Mouse (Mus musculus) ES-Bruce4 (cell line): ENCODE results near the gene Cd9. TPM values are rescaled to one million over a fixed set of nuclear protein-coding genes. Genes with fewer than 3 reads are reported as not detected.
A peak's percentile ranks its signal among the peaks of the same experiment; 100 is the strongest.

ENCODE experiments used
- H3K27ac ChIP-seq: 2 replicates; pipeline ENCODE4 v1.5.1; 2012; ENCODE audit warnings: low read length, inconsistent platforms; ENCODE audit not compliant: insufficient read depth
- H3K27me3 ChIP-seq: 2 replicates; pipeline ENCODE4 v1.6.1; 2012; ENCODE audit warnings: mild to moderate bottlenecking, low read length, inconsistent platforms; ENCODE audit not compliant: control insufficient read depth, poor library complexity, insufficient read depth, severe bottlenecking
- H3K36me3 ChIP-seq: 2 replicates; pipeline ENCODE4 v1.6.1; 2012; ENCODE audit warnings: inconsistent platforms, mild to moderate bottlenecking, low read length, moderate library complexity; ENCODE audit not compliant: control insufficient read depth, poor library complexity, insufficient read depth, severe bottlenecking
- H3K4me1 ChIP-seq: one replicate; pipeline ENCODE4 v1.8.1; 2011; ENCODE audit warnings: low read length; ENCODE audit not compliant: control insufficient read depth, insufficient read depth
- H3K4me3 ChIP-seq: 2 replicates; pipeline ENCODE4 v1.5.1; 2011; ENCODE audit warnings: low read depth, mild to moderate bottlenecking, low read length
- H3K9ac ChIP-seq: 2 replicates; pipeline ENCODE4 v1.6.1; 2012; ENCODE audit warnings: low read depth, mild to moderate bottlenecking, inconsistent platforms; ENCODE audit not compliant: poor library complexity, severe bottlenecking
- H3K9me3 ChIP-seq: replicated peaks from 2 replicates; pipeline ENCODE4 v1.6.1; 2012; ENCODE audit warnings: mild to moderate bottlenecking, low read length, inconsistent platforms; ENCODE audit not compliant: control insufficient read depth, poor library complexity, insufficient read depth, severe bottlenecking
- CTCF ChIP-seq: IDR thresholded peaks from one replicate; pipeline ENCODE4 v1.8.1; 2011; ENCODE audit warnings: low read depth, low read length
- EP300 ChIP-seq: IDR thresholded peaks from 2 replicates; pipeline ENCODE4 v1.6.1; 2011; ENCODE audit warnings: low read depth, low read length; ENCODE audit not compliant: insufficient read depth
- POLR2A ChIP-seq: IDR thresholded peaks from one replicate; pipeline ENCODE4 v1.8.1; 2011; ENCODE audit warnings: low read length; ENCODE audit not compliant: insufficient read depth
- polyA plus RNA-seq: library from polyadenylated mRNA; stranded (reverse); fragments of >200 nt; gene quantifications from 2 replicates; pipeline ENCODE4 v1.2.4, GENCODE M21; 2011; ENCODE audit warnings: low read depth; ENCODE audit not compliant: missing spikeins, insufficient read depth, insufficient read length

Gene Cd9
- polyA plus RNA-seq, 1 experiment = 417 TPM

GRCm38 (mm10) chr6:125534990-125535389, 40.4 kb upstream of the Cd9 start:
- Histone ChIP-seq H3K27me3 (no peaks in the 10 kb centered on the region), H3K4me1 (peaks cover under 1% of the 10 kb centered on the region), H3K9ac (no peak overlapping the region), H3K4me3 (no peak overlapping the region), H3K36me3 (no peaks in the 10 kb centered on the region), H3K27ac (no peak overlapping the region), H3K9me3 (no peaks in the 10 kb centered on the region)
- no peak for TF ChIP-seq POLR2A
- TF ChIP-seq CTCF = no peak
- TF ChIP-seq EP300 = no peak

- no peak overlapping the region for H3K27ac ChIP-seq
- no peaks in the 10 kb centered on the region for H3K36me3 ChIP-seq
- H3K4me1 ChIP-seq = peaks cover 2% of the 10 kb centered on the region
- TF ChIP-seq POLR2A = no peak
- no peak for TF ChIP-seq EP300
- TF ChIP-seq CTCF = no peak
- H3K9me3 ChIP-seq = no peaks in the 10 kb centered on the region
- H3K4me3 ChIP-seq = no peak overlapping the region
- no peak overlapping the region for H3K9ac ChIP-seq
- no peaks in the 10 kb centered on the region for H3K27me3 ChIP-seq
These were observed 38.6 kb upstream of the Cd9 start for GRCm38 (mm10) chr6:125533104-125533650.

- H3K9me3 ChIP-seq = no peaks in the 10 kb centered on the region
- H3K4me3 ChIP-seq = no peak overlapping the region
- H3K27me3 ChIP-seq = no peaks in the 10 kb centered on the region
- H3K4me1 ChIP-seq = peaks cover 3% of the 10 kb centered on the region
- no peak overlapping the region for H3K27ac ChIP-seq
- TF ChIP-seq CTCF (peak; percentile 8), EP300 (no peak)
- no peaks in the 10 kb centered on the region for H3K36me3 ChIP-seq
- no peak overlapping the region for H3K9ac ChIP-seq
These were observed 34.9 kb upstream of the Cd9 start for GRCm38 (mm10) chr6:125529479-125529878.

GRCm38 (mm10) chr6:125528614-125529200, 34.1 kb upstream of the Cd9 start:
- no peak for TF ChIP-seq EP300
- TF ChIP-seq POLR2A = no peak
- TF ChIP-seq CTCF = no peak
- H3K9me3 ChIP-seq = no peaks in the 10 kb centered on the region
- peaks cover 3% of the 10 kb centered on the region for H3K4me1 ChIP-seq
- no peak overlapping the region for H3K9ac ChIP-seq
- no peaks in the 10 kb centered on the region for H3K36me3 ChIP-seq
- H3K4me3 ChIP-seq = no peak overlapping the region
- H3K27ac ChIP-seq = 0 out of 2 replicates have a peak overlapping the region, but pooled peaks have one; percentile 2
- H3K27me3 ChIP-seq = no peaks in the 10 kb centered on the region

- H3K9me3 ChIP-seq = no peaks in the 10 kb centered on the region
- no peak overlapping the region for H3K4me3 ChIP-seq
- no peak overlapping the region for H3K9ac ChIP-seq
- H3K36me3 ChIP-seq = no peaks in the 10 kb centered on the region
- H3K27me3 ChIP-seq = no peaks in the 10 kb centered on the region
- peaks cover 3% of the 10 kb centered on the region for H3K4me1 ChIP-seq
- no peak overlapping the region for H3K27ac ChIP-seq
- TF ChIP-seq CTCF (no peak), EP300 (no peak), POLR2A (no peak)
These were observed 31.5 kb upstream of the Cd9 start for GRCm38 (mm10) chr6:125526066-125526465.

GRCm38 (mm10) chr6:125524027-125524426, 29.4 kb upstream of the Cd9 start:
- Histone ChIP-seq H3K9me3 (no peaks in the 10 kb centered on the region), H3K27me3 (no peaks in the 10 kb centered on the region), H3K4me3 (no peak overlapping the region), H3K36me3 (no peaks in the 10 kb centered on the region), H3K9ac (no peak overlapping the region), H3K4me1 (peaks cover 1% of the 10 kb centered on the region), H3K27ac (no peak overlapping the region)
- TF ChIP-seq CTCF (no peak), EP300 (no peak), POLR2A (no peak)
